Mouse (Mus musculus): ENCODE measurements around the gene Tuba1b. TPM values are rescaled to one million over a fixed set of nuclear protein-coding genes. Genes with fewer than 3 reads are reported as not detected.

Gene Tuba1b
- polyA plus RNA-seq, 2 experiments: 1,211 to 1,442 TPM

DNA sequence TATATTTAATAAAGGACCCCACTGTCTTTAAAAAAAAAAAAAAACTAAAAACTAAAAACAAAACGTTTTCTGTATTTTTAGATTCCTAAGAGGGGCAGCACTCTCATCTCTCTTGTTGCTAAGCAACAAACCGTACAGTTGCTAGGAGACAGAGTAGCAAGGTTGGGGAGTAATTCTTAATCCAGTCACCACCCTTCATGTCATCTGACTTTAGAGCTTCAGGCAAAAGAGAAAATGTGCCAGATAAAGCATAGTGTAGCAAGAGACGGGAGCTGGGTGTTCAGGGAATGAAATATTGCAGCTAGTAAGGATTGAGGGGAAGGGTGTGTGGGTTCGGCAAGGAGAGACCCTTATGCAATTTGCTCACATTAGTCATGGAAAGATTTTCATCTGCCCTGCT is 36.7 kb upstream of the Tuba1b start:
- ATAC-seq (ENCODE audit: insufficient read depth): no peak
- H3K36me3 ChIP-seq (replicated peaks; ENCODE audit: control insufficient read depth, insufficient read depth, low read depth): no peaks in the 10 kb centered on the region
- no peak overlapping the region for H3K4me3 ChIP-seq (ENCODE audit: insufficient read depth in 1 of 2, low read depth in 2 of 2, low read length in 2 of 2)
- DNase-seq (ENCODE audit: low read depth in 3 of 3, low spot score in 3 of 3): no peak
- peaks cover 0 to 12% of the 10 kb centered on the region in 2 experiments; a peak in 2 of 4 replicates for H3K4me1 ChIP-seq (replicated peaks; ENCODE audit: control insufficient read depth in 2 of 2, insufficient read depth in 2 of 2, low read length in 1 of 2)
- 55% methylated on average over 4 of the region's 4 CpGs for WGBS (ENCODE audit: insufficient replicate concordance)
- H3K9me3 ChIP-seq (ENCODE audit: control insufficient read depth, low read length): no peaks in the 10 kb centered on the region
- TF ChIP-seq EP300 (IDR thresholded peaks at IDR 0.05; ENCODE audit: low read depth) (no peak), CTCF (IDR thresholded peaks at IDR 0.05; ENCODE audit: low read depth) (no peak)
- H3K27me3 ChIP-seq (ENCODE audit: control insufficient read depth, insufficient read depth, low read length): no peaks in the 10 kb centered on the region
- H3K4me2 ChIP-seq (ENCODE audit: low read depth): no peak overlapping the region
- H3K27ac ChIP-seq: no peak overlapping the region
- H3K9ac ChIP-seq (replicated peaks): no peak overlapping the region

DNA sequence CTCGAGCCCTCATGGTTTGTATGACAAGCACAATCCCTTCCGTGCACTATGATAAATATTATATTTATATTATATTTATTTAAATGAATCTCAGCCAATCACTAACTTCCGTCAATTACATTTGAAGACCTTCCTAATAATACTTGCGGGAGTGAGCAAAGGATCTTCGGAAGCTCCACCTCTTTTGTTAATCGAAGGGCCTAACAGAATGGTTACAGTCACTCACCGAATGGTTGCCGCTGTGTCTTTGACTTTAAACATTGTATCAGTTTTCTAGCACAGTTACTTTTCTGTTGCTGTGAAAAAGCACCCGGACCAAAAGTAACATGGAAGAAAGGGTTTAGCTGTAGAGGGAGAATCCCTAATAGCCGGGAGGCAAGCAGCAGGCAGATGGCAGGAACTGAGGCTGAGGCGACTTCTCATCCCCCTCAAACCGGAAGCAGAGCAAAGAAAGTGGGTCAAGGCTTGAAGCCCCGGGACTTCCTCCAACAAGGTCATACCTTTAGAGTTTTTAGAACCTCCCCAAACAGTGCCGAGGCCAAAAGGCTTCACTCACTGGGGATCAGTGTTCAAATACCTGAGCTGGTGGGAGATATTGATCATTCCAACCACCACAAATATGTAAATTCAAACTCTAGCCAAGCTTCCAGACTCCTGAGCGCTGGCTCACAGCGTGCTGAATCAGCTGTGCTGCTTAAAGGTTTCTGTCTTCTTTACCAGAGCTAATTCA is 35.2 kb upstream of the Tuba1b start:
- Histone ChIP-seq H3K9me3 (ENCODE audit: control insufficient read depth, low read length) (no peaks in the 10 kb centered on the region), H3K4me1 (replicated peaks; ENCODE audit: control insufficient read depth in 2 of 2, insufficient read depth in 2 of 2, low read length in 1 of 2) (peaks cover 0 to 12% of the 10 kb centered on the region in 2 experiments; a peak in 2 of 4 replicates), H3K4me2 (ENCODE audit: low read depth) (no peak overlapping the region), H3K9ac (replicated peaks) (no peak overlapping the region), H3K36me3 (replicated peaks; ENCODE audit: control insufficient read depth, insufficient read depth, low read depth) (no peaks in the 10 kb centered on the region), H3K4me3 (ENCODE audit: insufficient read depth in 1 of 2, low read depth in 2 of 2, low read length in 2 of 2) (no peak overlapping the region), H3K27ac (no peak overlapping the region), H3K27me3 (ENCODE audit: control insufficient read depth, insufficient read depth, low read length) (no peaks in the 10 kb centered on the region)
- ATAC-seq (ENCODE audit: insufficient read depth) (no peak), DNase-seq (ENCODE audit: low read depth in 3 of 3, low spot score in 3 of 3) (no peak)
- 27% methylated on average over 16 of the region's 16 CpGs for WGBS (ENCODE audit: insufficient replicate concordance)
- TF ChIP-seq EP300 (IDR thresholded peaks at IDR 0.05; ENCODE audit: low read depth): no peak
- TF ChIP-seq CTCF (IDR thresholded peaks at IDR 0.05; ENCODE audit: low read depth): no peak

DNA sequence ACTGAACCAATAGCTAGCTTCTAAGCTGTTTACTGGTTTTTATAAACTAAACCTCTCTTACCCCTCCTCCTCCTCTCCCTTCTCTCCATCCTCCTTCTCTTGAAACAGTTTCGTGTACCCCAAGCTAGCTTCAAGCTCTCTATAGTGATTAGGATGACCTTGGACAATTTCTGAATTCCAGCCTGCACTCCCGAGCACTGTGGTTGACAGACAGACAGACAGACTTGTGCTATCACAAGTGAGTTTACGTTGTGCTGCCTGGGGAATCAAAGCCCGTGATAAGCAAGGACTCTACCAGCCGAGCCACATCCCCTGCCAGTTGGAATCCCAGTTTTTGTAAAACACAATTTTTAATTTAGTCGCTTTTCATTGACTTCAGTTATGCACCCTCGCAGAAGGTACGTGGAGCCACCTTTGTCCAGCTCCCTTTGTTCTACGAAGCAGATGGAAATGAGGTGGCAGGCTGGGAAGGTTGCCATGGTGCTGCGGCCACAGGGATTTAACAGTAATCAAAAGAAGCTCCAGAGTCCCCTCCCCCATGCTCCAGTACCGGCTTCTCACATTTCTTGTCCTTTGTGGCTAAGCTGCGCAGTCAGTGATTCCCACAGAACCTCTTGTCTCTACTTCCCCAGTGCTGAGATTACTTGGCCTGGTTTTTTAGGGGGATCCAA is 34.5 kb upstream of the Tuba1b start:
- Histone ChIP-seq H3K27me3 (ENCODE audit: control insufficient read depth, insufficient read depth, low read length) (no peaks in the 10 kb centered on the region), H3K36me3 (replicated peaks; ENCODE audit: control insufficient read depth, insufficient read depth, low read depth) (no peaks in the 10 kb centered on the region), H3K9ac (replicated peaks) (no peak overlapping the region), H3K4me1 (replicated peaks; ENCODE audit: control insufficient read depth in 2 of 2, insufficient read depth in 2 of 2, low read length in 1 of 2) (peaks cover 0 to 12% of the 10 kb centered on the region in 2 experiments; a peak in 2 of 4 replicates), H3K27ac (no peak overlapping the region), H3K4me2 (ENCODE audit: low read depth) (no peak overlapping the region), H3K9me3 (ENCODE audit: control insufficient read depth, low read length) (no peaks in the 10 kb centered on the region), H3K4me3 (ENCODE audit: insufficient read depth in 1 of 2, low read depth in 2 of 2, low read length in 2 of 2) (no peak overlapping the region)
- no peak for ATAC-seq (ENCODE audit: insufficient read depth)
- 38% methylated on average over 12 of the region's 12 CpGs for WGBS (ENCODE audit: insufficient replicate concordance)
- TF ChIP-seq CTCF (IDR thresholded peaks at IDR 0.05; ENCODE audit: low read depth): no peak
- TF ChIP-seq EP300 (IDR thresholded peaks at IDR 0.05; ENCODE audit: low read depth): no peak
- no peak for DNase-seq (ENCODE audit: low read depth in 3 of 3, low spot score in 3 of 3)

DNA sequence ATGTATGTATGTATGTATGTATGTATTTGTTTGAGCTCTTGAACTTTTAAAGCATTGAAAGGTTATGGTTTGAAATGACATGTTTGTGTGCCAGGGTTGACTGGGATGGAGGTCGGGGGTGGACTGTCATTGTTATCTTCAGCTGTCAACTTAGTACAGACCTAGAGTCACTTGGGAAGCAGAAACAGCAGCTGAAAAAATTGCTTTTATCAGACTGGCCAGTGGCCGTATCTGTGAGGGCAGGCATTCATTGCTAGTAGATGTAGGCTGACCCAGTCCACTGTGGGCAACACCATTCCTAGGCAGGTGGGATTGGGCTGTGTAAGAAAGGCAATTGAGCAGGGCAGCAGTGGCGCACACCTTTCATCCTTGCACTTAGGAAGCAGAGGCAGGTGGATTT is 25.2 kb upstream of the Tuba1b start:
- WGBS (ENCODE audit: insufficient replicate concordance): 31% methylated on average over 3 of the region's 3 CpGs
- ATAC-seq (ENCODE audit: insufficient read depth): peak; percentile 53; the same call in 1 of the 2 replicates

DNA sequence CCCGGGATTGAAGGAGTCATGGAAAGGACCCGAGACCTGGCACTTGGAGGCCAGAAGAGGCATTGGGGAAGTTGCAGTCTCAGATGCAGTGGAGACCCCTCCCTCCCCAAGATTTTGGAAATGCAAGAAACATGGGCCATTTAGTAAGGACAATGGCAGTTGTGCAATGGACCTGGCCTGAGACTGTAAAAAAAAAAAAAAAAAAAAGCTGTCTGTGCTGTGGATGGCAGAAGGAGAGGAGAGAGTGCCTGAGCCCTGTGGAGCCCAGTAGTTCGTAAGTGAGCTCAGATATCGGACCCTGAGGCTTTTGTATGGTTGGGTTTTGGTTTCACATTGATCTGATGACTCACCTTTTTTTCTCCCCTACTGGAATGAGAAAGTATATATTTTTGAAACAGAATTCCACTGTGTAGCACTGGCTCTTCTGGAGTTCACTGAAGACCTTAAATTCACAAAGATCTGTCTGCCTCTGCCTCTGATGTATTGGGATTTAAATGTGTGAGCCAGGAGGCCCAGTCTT is 24.6 kb upstream of the Tuba1b start:
- H3K9me3 ChIP-seq (ENCODE audit: control insufficient read depth, low read length): no peaks in the 10 kb centered on the region
- no peaks in the 10 kb centered on the region for H3K36me3 ChIP-seq (replicated peaks; ENCODE audit: control insufficient read depth, insufficient read depth, low read depth)
- 0 out of 4 replicates have a peak, but pooled peaks cover 0 to 3% of the 10 kb centered on the region in 2 experiments for H3K4me1 ChIP-seq (replicated peaks; ENCODE audit: control insufficient read depth in 2 of 2, insufficient read depth in 2 of 2, low read length in 1 of 2)
- H3K27ac ChIP-seq: no peak overlapping the region
- H3K4me3 ChIP-seq (ENCODE audit: insufficient read depth in 1 of 2, low read depth in 2 of 2, low read length in 2 of 2): no peak overlapping the region
- peaks cover 7% of the 10 kb centered on the region for H3K27me3 ChIP-seq (ENCODE audit: control insufficient read depth, insufficient read depth, low read length)
- 64% methylated on average over 4 of the region's 4 CpGs for WGBS (ENCODE audit: insufficient replicate concordance)
- ATAC-seq (ENCODE audit: insufficient read depth) (no peak), DNase-seq (ENCODE audit: low read depth in 3 of 3, low spot score in 3 of 3) (no peak)
- no peak for TF ChIP-seq EP300 (IDR thresholded peaks at IDR 0.05; ENCODE audit: low read depth)
- no peak for TF ChIP-seq CTCF (IDR thresholded peaks at IDR 0.05; ENCODE audit: low read depth)
- no peak overlapping the region for H3K9ac ChIP-seq (replicated peaks)
- no peak overlapping the region for H3K4me2 ChIP-seq (ENCODE audit: low read depth)

More for the DNA sequence above, 25.2 kb upstream of the Tuba1b start:
- Histone ChIP-seq H3K9ac (replicated peaks) (no peak overlapping the region), H3K4me2 (ENCODE audit: low read depth) (no peak overlapping the region), H3K9me3 (ENCODE audit: control insufficient read depth, low read length) (no peaks in the 10 kb centered on the region), H3K27me3 (ENCODE audit: control insufficient read depth, insufficient read depth, low read length) (peaks cover 2% of the 10 kb centered on the region; the same call in 1 of the 2 replicates), H3K4me1 (replicated peaks; ENCODE audit: control insufficient read depth in 2 of 2, insufficient read depth in 2 of 2, low read length in 1 of 2) (0 out of 4 replicates have a peak, but pooled peaks cover 0 to 2% of the 10 kb centered on the region in 2 experiments), H3K4me3 (ENCODE audit: insufficient read depth in 1 of 2, low read depth in 2 of 2, low read length in 2 of 2) (no peak overlapping the region), H3K36me3 (replicated peaks; ENCODE audit: control insufficient read depth, insufficient read depth, low read depth) (no peaks in the 10 kb centered on the region), H3K27ac (no peak overlapping the region)
- DNase-seq (ENCODE audit: low read depth in 3 of 3, low spot score in 3 of 3): no peak
- TF ChIP-seq EP300 (IDR thresholded peaks at IDR 0.05; ENCODE audit: low read depth): no peak
- no peak for TF ChIP-seq CTCF (IDR thresholded peaks at IDR 0.05; ENCODE audit: low read depth)
